Mouse (Mus musculus) E14TG2a.4 (cell line): ENCODE results near the gene Dntt.

Experiments used
- CTCF ChIP-seq: conservative IDR thresholded peaks from 2 replicates; pipeline ENCODE4 v1.5.1; 2014; ENCODE audit warnings: low read length
- POU5F1 ChIP-seq: IDR thresholded peaks from 2 replicates; pipeline ENCODE4 v1.6.1; 2014; ENCODE audit warnings: low read length, borderline replicate concordance

DNA sequence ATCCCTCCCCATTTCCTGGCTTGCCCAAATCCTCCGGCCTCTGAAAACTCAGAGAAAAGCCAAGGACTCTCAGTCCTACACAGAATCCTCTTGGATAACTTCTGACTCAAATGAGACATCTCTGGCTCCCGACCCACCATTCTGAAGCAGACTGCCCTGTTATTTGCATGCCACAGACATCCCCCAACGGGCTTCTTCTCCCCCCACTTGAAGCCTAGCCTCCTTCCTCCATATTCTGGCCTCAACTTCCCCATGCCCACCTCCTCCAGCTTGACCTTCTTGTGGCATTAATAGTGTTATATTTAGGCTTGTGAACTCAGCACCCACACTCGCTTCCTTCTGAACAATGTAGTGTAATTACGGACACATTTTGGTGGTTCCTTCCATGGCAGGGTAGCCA is 48.4 kb upstream of the Dntt start:
- no peak for TF ChIP-seq CTCF
- TF ChIP-seq POU5F1: no peak
